Mouse (Mus musculus) stomach, postnatal 0 days (tissue): ENCODE measurements at regions not wholly inside any gene's neighbourhood (a gene's known extent, or its start where the extent isn't known, plus 50 kb on each side); places are given as distances from the start of the nearest gene placed in this dataset.
A peak's percentile ranks its signal among the peaks of the same experiment; 100 is the strongest.

Experiments
- ATAC-seq: fragments of 200-750 bp; cut with Nextera tagmentation; 2 replicates; pipeline ENCODE4 v1.8.0; 2017; ENCODE audit not compliant: low FRiP score, low TSS enrichment
- DNase-seq: peaks from one replicate; pipeline ENCODE4 v3.0.0-alpha.2; 2016; ENCODE audit warnings: low spot score
- H3K27ac ChIP-seq: fragments of 300-500 bp; sonication (generic); replicated peaks from 2 replicates; pipeline ENCODE4 v1.5.1; 2014; ENCODE audit warnings: mild to moderate bottlenecking, control low read depth
- H3K27me3 ChIP-seq: fragments of 300-500 bp; sonication (generic); 2 replicates; pipeline ENCODE4 v1.6.1; 2014; ENCODE audit warnings: low read length; ENCODE audit not compliant: control insufficient read depth, insufficient read depth
- H3K36me3 ChIP-seq: fragments of 300-500 bp; sonication (generic); 2 replicates; pipeline ENCODE4 v1.6.1; 2014; ENCODE audit warnings: low read length, mixed read lengths; ENCODE audit not compliant: control insufficient read depth, insufficient read depth
- H3K4me1 ChIP-seq: fragments of 300-500 bp; sonication (generic); replicated peaks from 2 replicates; pipeline ENCODE4 v1.6.1; 2014; ENCODE audit warnings: antibody characterized with exemption; ENCODE audit not compliant: control insufficient read depth, insufficient read depth
- H3K4me2 ChIP-seq: fragments of 300-500 bp; sonication (generic); replicated peaks from 2 replicates; pipeline ENCODE4 v1.6.1; 2014; ENCODE audit warnings: low read depth, mild to moderate bottlenecking, control low read depth, moderate library complexity
- H3K4me3 ChIP-seq: fragments of 300-500 bp; sonication (generic); 2 replicates; pipeline ENCODE4 v1.5.1; 2014; ENCODE audit warnings: low read depth, low read length, control low read depth
- H3K9ac ChIP-seq: fragments of 300-500 bp; sonication (generic); 2 replicates; pipeline ENCODE4 v1.6.1; 2014; ENCODE audit warnings: mild to moderate bottlenecking, low read length, control low read depth, mixed read lengths
- H3K9me3 ChIP-seq: fragments of 300-500 bp; sonication (generic); 2 replicates; pipeline ENCODE4 v1.6.1; 2016; ENCODE audit warnings: low read length; ENCODE audit not compliant: control insufficient read depth
- CTCF ChIP-seq: IDR thresholded peaks from 2 replicates; pipeline ENCODE4 v1.5.1; 2016; ENCODE audit warnings: antibody characterized with exemption, low read depth, mild to moderate bottlenecking, moderate library complexity
- EP300 ChIP-seq: optimal IDR thresholded peaks from 2 replicates; pipeline ENCODE3; 2016; ENCODE audit warnings: antibody characterized with exemption
- WGBS: fragments of 180-500 bp; shearing (Covaris S2); extraction: QIAGEN DNeasy Blood & Tissue Kit; methylation state at CpG from one replicate; pipeline ENCODE4 v1.1.7; 2014; 5-methylcytosine and 5-hydroxymethylcytosine counted together

- WGBS, result 53% methylated on average over 6 of the region's 6 CpGs
Observed at GRCm38 (mm10) chr1:191486766-191487165, 83.7 kb upstream of the Ppp2r5a start.

GRCm38 (mm10) chr1:191484726-191485425 is 81.8 kb upstream of the Ppp2r5a start:
- TF ChIP-seq EP300 (peak; percentile 59), CTCF (no peak)
- ATAC-seq, result peak; percentile 31; the same call in 1 of the 2 replicates
- Histone ChIP-seq H3K9me3 (no peaks in the 10 kb centered on the region), H3K36me3 (no peaks in the 10 kb centered on the region), H3K9ac (no peak overlapping the region), H3K27me3 (no peaks in the 10 kb centered on the region), H3K4me3 (no peak overlapping the region), H3K27ac (peak overlapping the region; percentile 67), H3K4me1 (no peaks in the 10 kb centered on the region), H3K4me2 (no peak overlapping the region)
- no peak for DNase-seq
- 63% methylated on average over 8 of the region's 8 CpGs for WGBS

More at GRCm38 (mm10) chr1:191486766-191487165, 83.7 kb upstream of the Ppp2r5a start:
- no peak for DNase-seq
- Histone ChIP-seq H3K27me3 (no peaks in the 10 kb centered on the region), H3K9me3 (no peaks in the 10 kb centered on the region), H3K4me3 (no peak overlapping the region), H3K36me3 (no peaks in the 10 kb centered on the region), H3K27ac (no peak overlapping the region), H3K4me1 (no peaks in the 10 kb centered on the region), H3K9ac (no peak overlapping the region), H3K4me2 (no peak overlapping the region)
- no peak for TF ChIP-seq CTCF
- no peak for TF ChIP-seq EP300
- no peak for ATAC-seq

- Histone ChIP-seq H3K4me1 (no peaks in the 10 kb centered on the region), H3K9ac (no peak overlapping the region), H3K27ac (no peak overlapping the region), H3K9me3 (no peaks in the 10 kb centered on the region), H3K36me3 (no peaks in the 10 kb centered on the region), H3K4me2 (no peak overlapping the region), H3K27me3 (no peaks in the 10 kb centered on the region), H3K4me3 (no peak overlapping the region)
- peak; percentile 51; the same call in 1 of the 2 replicates for ATAC-seq
- 31% methylated on average over 13 of the region's 13 CpGs for WGBS
- no peak for DNase-seq
- TF ChIP-seq CTCF, result peak; percentile 35
- no peak for TF ChIP-seq EP300
Observed at GRCm38 (mm10) chr1:191479906-191480379, 76.9 kb upstream of the Ppp2r5a start.

- DNase-seq (no peak), ATAC-seq (no peak)
- H3K9me3 ChIP-seq, result no peaks in the 10 kb centered on the region
- H3K4me1 ChIP-seq, result no peaks in the 10 kb centered on the region
- H3K4me3 ChIP-seq, result no peak overlapping the region
- H3K36me3 ChIP-seq, result no peaks in the 10 kb centered on the region
- no peak overlapping the region for H3K9ac ChIP-seq
- 74% methylated on average over 5 of the region's 5 CpGs for WGBS
- no peak for TF ChIP-seq EP300
- no peak for TF ChIP-seq CTCF
- H3K27me3 ChIP-seq, result no peaks in the 10 kb centered on the region
- no peak overlapping the region for H3K4me2 ChIP-seq
- no peak overlapping the region for H3K27ac ChIP-seq
Observed at GRCm38 (mm10) chr1:191472551-191472950, 69.5 kb upstream of the Ppp2r5a start.

- DNase-seq (no peak), ATAC-seq (no peak)
- no peak for TF ChIP-seq EP300
- Histone ChIP-seq H3K4me1 (no peaks in the 10 kb centered on the region), H3K4me3 (no peak overlapping the region), H3K36me3 (no peaks in the 10 kb centered on the region), H3K9ac (no peak overlapping the region), H3K9me3 (no peaks in the 10 kb centered on the region), H3K4me2 (no peak overlapping the region), H3K27me3 (no peaks in the 10 kb centered on the region), H3K27ac (no peak overlapping the region)
- 54% methylated on average over 2 of the region's 2 CpGs for WGBS
Observed at GRCm38 (mm10) chr1:191471489-191471888, 68.4 kb upstream of the Ppp2r5a start.

- DNase-seq, result peak; percentile 35
- no peak for TF ChIP-seq CTCF
- no peak for TF ChIP-seq EP300
- H3K27ac ChIP-seq, result peak overlapping the region; percentile 49
Observed at GRCm38 (mm10) chr1:191470190-191470985, 67.3 kb upstream of the Ppp2r5a start.

More at GRCm38 (mm10) chr1:191470190-191470985, 67.3 kb upstream of the Ppp2r5a start:
- H3K9ac ChIP-seq, result no peak overlapping the region
- no peaks in the 10 kb centered on the region for H3K4me1 ChIP-seq
- H3K27me3 ChIP-seq, result no peaks in the 10 kb centered on the region
- H3K4me3 ChIP-seq, result no peak overlapping the region
- no peaks in the 10 kb centered on the region for H3K9me3 ChIP-seq
- H3K4me2 ChIP-seq, result no peak overlapping the region
- peak; percentile 83 for ATAC-seq
- no peaks in the 10 kb centered on the region for H3K36me3 ChIP-seq
- 12% methylated on average over 13 of the region's 13 CpGs for WGBS
